Mouse (Mus musculus): ENCODE measurements at regions not wholly inside any gene's neighbourhood (a gene's known extent, or its start where the extent isn't known, plus 50 kb on each side); places are given as distances from the start of the nearest gene placed in this dataset.

- H3K4me1 ChIP-seq, result no peaks in the 10 kb centered on the region
- DNase-seq (ENCODE audit: extremely low spot score, low spot score), result no peak
- H3K36me3 ChIP-seq (replicated peaks), result no peaks in the 10 kb centered on the region
- 94% methylated on average over 1 of the region's 1 CpGs for WGBS
- H3K27ac ChIP-seq, result no peak overlapping the region
- H3K9me3 ChIP-seq, result peaks cover 13% of the 10 kb centered on the region
- H3K4me3 ChIP-seq, result no peak overlapping the region
- H3K27me3 ChIP-seq (ENCODE audit: poor library complexity, severe bottlenecking), result no peaks in the 10 kb centered on the region
These were observed 91.8 kb downstream of the Slc16a9 start for GRCm38 (mm10) chr10:70336741-70337140.

- WGBS, result 89% methylated on average over 5 of the region's 5 CpGs
- no peaks in the 10 kb centered on the region for H3K36me3 ChIP-seq (replicated peaks)
- DNase-seq (ENCODE audit: extremely low spot score, low spot score), result no peak
These were observed 80.9 kb upstream of the Fam13c start for GRCm38 (mm10) chr10:70359421-70359820.

GRCm38 (mm10) chr10:70359834-70360233, 80.4 kb upstream of the Fam13c start:
- WGBS, result 89% methylated on average over 7 of the region's 7 CpGs
- Histone ChIP-seq H3K4me3 (no peak overlapping the region), H3K4me1 (peaks cover 5% of the 10 kb centered on the region; the same call in 1 of the 2 replicates), H3K36me3 (replicated peaks) (no peaks in the 10 kb centered on the region), H3K27ac (no peak overlapping the region), H3K9me3 (no peaks in the 10 kb centered on the region), H3K27me3 (ENCODE audit: poor library complexity, severe bottlenecking) (no peaks in the 10 kb centered on the region)
- no peak for DNase-seq (ENCODE audit: extremely low spot score, low spot score)

More at GRCm38 (mm10) chr10:70359421-70359820, 80.9 kb upstream of the Fam13c start:
- Histone ChIP-seq H3K27me3 (ENCODE audit: poor library complexity, severe bottlenecking) (no peaks in the 10 kb centered on the region), H3K9me3 (no peaks in the 10 kb centered on the region), H3K4me3 (no peak overlapping the region), H3K27ac (no peak overlapping the region), H3K4me1 (peaks cover 5% of the 10 kb centered on the region; the same call in 1 of the 2 replicates)

GRCm38 (mm10) chr10:70363054-70363453, 77.2 kb upstream of the Fam13c start:
- WGBS, result 76% methylated on average over 4 of the region's 4 CpGs
- peaks cover 5% of the 10 kb centered on the region; the same call in 1 of the 2 replicates for H3K4me1 ChIP-seq
- no peaks in the 10 kb centered on the region for H3K9me3 ChIP-seq
- no peaks in the 10 kb centered on the region for H3K27me3 ChIP-seq (ENCODE audit: poor library complexity, severe bottlenecking)
- H3K27ac ChIP-seq, result no peak overlapping the region
- peak; percentile 27 for DNase-seq (ENCODE audit: extremely low spot score, low spot score)
- no peak overlapping the region for H3K4me3 ChIP-seq
- H3K36me3 ChIP-seq (replicated peaks), result no peaks in the 10 kb centered on the region

- H3K27ac ChIP-seq, result no peak overlapping the region
- H3K27me3 ChIP-seq (ENCODE audit: poor library complexity, severe bottlenecking), result no peaks in the 10 kb centered on the region
- H3K36me3 ChIP-seq (replicated peaks), result no peaks in the 10 kb centered on the region
- no peak overlapping the region for H3K4me3 ChIP-seq
- no peak for DNase-seq (ENCODE audit: extremely low spot score, low spot score)
- peaks cover 6% of the 10 kb centered on the region; the same call in 1 of the 2 replicates for H3K4me1 ChIP-seq
- H3K9me3 ChIP-seq, result no peaks in the 10 kb centered on the region
- 89% methylated on average over 14 of the region's 14 CpGs for WGBS
These were observed 75.9 kb upstream of the Fam13c start for GRCm38 (mm10) chr10:70364218-70364975.

GRCm38 (mm10) chr10:70364976-70365345, 75.3 kb upstream of the Fam13c start:
- WGBS, result 93% methylated on average over 9 of the region's 9 CpGs
- no peak for DNase-seq (ENCODE audit: extremely low spot score, low spot score)
- Histone ChIP-seq H3K4me1 (peaks cover 6% of the 10 kb centered on the region; the same call in 1 of the 2 replicates), H3K36me3 (replicated peaks) (no peaks in the 10 kb centered on the region), H3K4me3 (no peak overlapping the region), H3K27ac (no peak overlapping the region), H3K9me3 (no peaks in the 10 kb centered on the region), H3K27me3 (ENCODE audit: poor library complexity, severe bottlenecking) (no peaks in the 10 kb centered on the region)

- WGBS, result 90% methylated on average over 9 of the region's 9 CpGs
These were observed 74.8 kb upstream of the Fam13c start for GRCm38 (mm10) chr10:70365504-70365903.

GRCm38 (mm10) chr10:70367866-70368265, 72.4 kb upstream of the Fam13c start:
- H3K27me3 ChIP-seq (ENCODE audit: poor library complexity, severe bottlenecking), result no peaks in the 10 kb centered on the region
- DNase-seq (ENCODE audit: extremely low spot score, low spot score), result no peak
- no peak overlapping the region for H3K27ac ChIP-seq
- H3K4me3 ChIP-seq, result no peak overlapping the region
- no peaks in the 10 kb centered on the region for H3K9me3 ChIP-seq
- no peaks in the 10 kb centered on the region for H3K36me3 ChIP-seq (replicated peaks)
- WGBS, result 69% methylated on average over 11 of the region's 11 CpGs
- peaks cover 6% of the 10 kb centered on the region; the same call in 1 of the 2 replicates for H3K4me1 ChIP-seq

More at GRCm38 (mm10) chr10:70365504-70365903, 74.8 kb upstream of the Fam13c start:
- Histone ChIP-seq H3K27ac (no peak overlapping the region), H3K27me3 (ENCODE audit: poor library complexity, severe bottlenecking) (no peaks in the 10 kb centered on the region), H3K4me1 (peaks cover 6% of the 10 kb centered on the region; the same call in 1 of the 2 replicates), H3K9me3 (no peaks in the 10 kb centered on the region), H3K4me3 (no peak overlapping the region), H3K36me3 (replicated peaks) (no peaks in the 10 kb centered on the region)
- DNase-seq (ENCODE audit: extremely low spot score, low spot score), result no peak

- Histone ChIP-seq H3K36me3 (replicated peaks) (no peaks in the 10 kb centered on the region), H3K4me1 (peaks cover 6% of the 10 kb centered on the region; the same call in 1 of the 2 replicates), H3K27ac (0 out of 2 replicates have a peak overlapping the region, but pooled peaks have one; percentile 54), H3K9me3 (no peaks in the 10 kb centered on the region), H3K4me3 (no peak overlapping the region), H3K27me3 (ENCODE audit: poor library complexity, severe bottlenecking) (no peaks in the 10 kb centered on the region)
- 25% methylated on average over 7 of the region's 7 CpGs for WGBS
- peak; percentile 60 for DNase-seq (ENCODE audit: extremely low spot score, low spot score)
These were observed 71.6 kb upstream of the Fam13c start for GRCm38 (mm10) chr10:70368685-70369084.

- WGBS, result 84% methylated on average over 6 of the region's 6 CpGs
- no peaks in the 10 kb centered on the region for H3K27me3 ChIP-seq (ENCODE audit: poor library complexity, severe bottlenecking)
- H3K27ac ChIP-seq, result no peak overlapping the region
These were observed 67.7 kb upstream of the Fam13c start for GRCm38 (mm10) chr10:70372411-70373136.

GRCm38 (mm10) chr10:70373207-70373606, 67.1 kb upstream of the Fam13c start:
- H3K4me1 ChIP-seq, result peaks cover 3% of the 10 kb centered on the region; the same call in 1 of the 2 replicates
- no peaks in the 10 kb centered on the region for H3K9me3 ChIP-seq
- DNase-seq (ENCODE audit: extremely low spot score, low spot score), result no peak
- H3K27ac ChIP-seq, result no peak overlapping the region
- no peak overlapping the region for H3K4me3 ChIP-seq
- 93% methylated on average over 8 of the region's 8 CpGs for WGBS
- H3K27me3 ChIP-seq (ENCODE audit: poor library complexity, severe bottlenecking), result no peaks in the 10 kb centered on the region
- no peaks in the 10 kb centered on the region for H3K36me3 ChIP-seq (replicated peaks)

More at GRCm38 (mm10) chr10:70372411-70373136, 67.7 kb upstream of the Fam13c start:
- Histone ChIP-seq H3K4me3 (no peak overlapping the region), H3K36me3 (replicated peaks) (no peaks in the 10 kb centered on the region), H3K4me1 (peaks cover 6% of the 10 kb centered on the region; the same call in 1 of the 2 replicates), H3K9me3 (no peaks in the 10 kb centered on the region)
- DNase-seq (ENCODE audit: extremely low spot score, low spot score), result no peak

GRCm38 (mm10) chr10:70373836-70374235, 66.4 kb upstream of the Fam13c start:
- 92% methylated on average over 5 of the region's 5 CpGs for WGBS
- no peaks in the 10 kb centered on the region for H3K4me1 ChIP-seq
- H3K4me3 ChIP-seq, result no peak overlapping the region
- DNase-seq (ENCODE audit: extremely low spot score, low spot score), result no peak
- H3K36me3 ChIP-seq (replicated peaks), result no peaks in the 10 kb centered on the region
- no peaks in the 10 kb centered on the region for H3K9me3 ChIP-seq
- no peak overlapping the region for H3K27ac ChIP-seq
- no peaks in the 10 kb centered on the region for H3K27me3 ChIP-seq (ENCODE audit: poor library complexity, severe bottlenecking)

GRCm38 (mm10) chr10:70374726-70375125, 65.6 kb upstream of the Fam13c start:
- no peak for DNase-seq (ENCODE audit: extremely low spot score, low spot score)
- no peaks in the 10 kb centered on the region for H3K27me3 ChIP-seq (ENCODE audit: poor library complexity, severe bottlenecking)
- no peak overlapping the region for H3K27ac ChIP-seq
- no peaks in the 10 kb centered on the region for H3K9me3 ChIP-seq
- H3K4me3 ChIP-seq, result no peak overlapping the region
- peaks cover 3% of the 10 kb centered on the region for H3K4me1 ChIP-seq
- WGBS, result 92% methylated on average over 7 of the region's 7 CpGs
- H3K36me3 ChIP-seq (replicated peaks), result no peaks in the 10 kb centered on the region
